Mouse (Mus musculus): ENCODE results near the gene Cacfd1. TPM values are rescaled to one million over a fixed set of nuclear protein-coding genes. Genes with fewer than 3 reads are reported as not detected.

The Cacfd1 gene
- polyA plus RNA-seq, 2 experiments = 8.8 to 11.8 TPM

- Histone ChIP-seq H3K27ac (no peak overlapping the region), H3K36me3 (replicated peaks; ENCODE audit: control insufficient read depth, insufficient read depth, low read depth) (no peaks in the 10 kb centered on the region), H3K4me3 (ENCODE audit: insufficient read depth in 1 of 2, low read depth in 2 of 2, low read length in 2 of 2) (no peak overlapping the region), H3K4me1 (replicated peaks; ENCODE audit: control insufficient read depth in 2 of 2, insufficient read depth in 2 of 2, low read length in 1 of 2) (peaks cover 0 to 7% of the 10 kb centered on the region in 2 experiments; a peak in 1 of 4 replicates), H3K9ac (replicated peaks) (no peak overlapping the region), H3K9me3 (ENCODE audit: control insufficient read depth, low read length) (no peaks in the 10 kb centered on the region), H3K27me3 (ENCODE audit: control insufficient read depth, insufficient read depth, low read length) (no peaks in the 10 kb centered on the region), H3K4me2 (ENCODE audit: low read depth) (no peak overlapping the region)
- ATAC-seq (ENCODE audit: insufficient read depth) (no peak), DNase-seq (ENCODE audit: low read depth in 3 of 3, low spot score in 3 of 3) (no peak)
- WGBS (ENCODE audit: insufficient replicate concordance) = 0% methylated on average over 1 of the region's 1 CpGs
- peak; percentile 58 for TF ChIP-seq CTCF (IDR thresholded peaks at IDR 0.05; ENCODE audit: low read depth)
- TF ChIP-seq EP300 (IDR thresholded peaks at IDR 0.05; ENCODE audit: low read depth) = no peak
These were observed 29.6 kb downstream of the Cacfd1 start for GRCm38 (mm10) chr2:27039286-27039685.

GRCm38 (mm10) chr2:27042131-27042844 lies 32.6 kb downstream of the Cacfd1 start:
- ATAC-seq (ENCODE audit: insufficient read depth) (peak; percentile 70), DNase-seq (ENCODE audit: low read depth in 3 of 3, low spot score in 3 of 3) (peak in 1 of 3 experiments; percentile 25)
- no peaks in the 10 kb centered on the region for H3K36me3 ChIP-seq (replicated peaks; ENCODE audit: control insufficient read depth, insufficient read depth, low read depth)
- no peaks in the 10 kb centered on the region for H3K27me3 ChIP-seq (ENCODE audit: control insufficient read depth, insufficient read depth, low read length)
- H3K9ac ChIP-seq (replicated peaks) = no peak overlapping the region
- H3K27ac ChIP-seq = no peak overlapping the region
- peaks cover 0 to 7% of the 10 kb centered on the region in 2 experiments; a peak in 1 of 4 replicates for H3K4me1 ChIP-seq (replicated peaks; ENCODE audit: control insufficient read depth in 2 of 2, insufficient read depth in 2 of 2, low read length in 1 of 2)
- H3K4me2 ChIP-seq (ENCODE audit: low read depth) = no peak overlapping the region
- H3K9me3 ChIP-seq (ENCODE audit: control insufficient read depth, low read length) = no peaks in the 10 kb centered on the region
- WGBS (ENCODE audit: insufficient replicate concordance) = 48% methylated on average over 8 of the region's 8 CpGs
- no peak overlapping the region for H3K4me3 ChIP-seq (ENCODE audit: insufficient read depth in 1 of 2, low read depth in 2 of 2, low read length in 2 of 2)
- TF ChIP-seq EP300 (IDR thresholded peaks at IDR 0.05; ENCODE audit: low read depth) (no peak), CTCF (IDR thresholded peaks at IDR 0.05; ENCODE audit: low read depth) (no peak)

- 22% methylated on average over 3 of the region's 3 CpGs for WGBS (ENCODE audit: insufficient replicate concordance)
- no peak overlapping the region for H3K9ac ChIP-seq (replicated peaks)
- peaks cover 0 to 9% of the 10 kb centered on the region in 2 experiments; a peak in 2 of 4 replicates for H3K4me1 ChIP-seq (replicated peaks; ENCODE audit: control insufficient read depth in 2 of 2, insufficient read depth in 2 of 2, low read length in 1 of 2)
- H3K27ac ChIP-seq = no peak overlapping the region
- no peak overlapping the region for H3K4me2 ChIP-seq (ENCODE audit: low read depth)
- no peaks in the 10 kb centered on the region for H3K27me3 ChIP-seq (ENCODE audit: control insufficient read depth, insufficient read depth, low read length)
- no peak overlapping the region for H3K4me3 ChIP-seq (ENCODE audit: insufficient read depth in 1 of 2, low read depth in 2 of 2, low read length in 2 of 2)
- ATAC-seq (ENCODE audit: insufficient read depth) = peak; percentile 50; the same call in 1 of the 2 replicates
- TF ChIP-seq EP300 (IDR thresholded peaks at IDR 0.05; ENCODE audit: low read depth) (no peak), CTCF (IDR thresholded peaks at IDR 0.05; ENCODE audit: low read depth) (peak; percentile 85)
- peak in 1 of 3 experiments; percentile 35 for DNase-seq (ENCODE audit: low read depth in 3 of 3, low spot score in 3 of 3)
- H3K9me3 ChIP-seq (ENCODE audit: control insufficient read depth, low read length) = no peaks in the 10 kb centered on the region
- H3K36me3 ChIP-seq (replicated peaks; ENCODE audit: control insufficient read depth, insufficient read depth, low read depth) = no peaks in the 10 kb centered on the region
These were observed 33.7 kb downstream of the Cacfd1 start for GRCm38 (mm10) chr2:27043461-27043860.

GRCm38 (mm10) chr2:27044166-27044565 lies 34.4 kb downstream of the Cacfd1 start:
- DNase-seq (ENCODE audit: low read depth in 3 of 3, low spot score in 3 of 3) = no peak

GRCm38 (mm10) chr2:27044641-27045040 lies 34.9 kb downstream of the Cacfd1 start:
- no peak overlapping the region for H3K4me2 ChIP-seq (ENCODE audit: low read depth)
- WGBS (ENCODE audit: insufficient replicate concordance) = 57% methylated on average over 3 of the region's 3 CpGs
- H3K27me3 ChIP-seq (ENCODE audit: control insufficient read depth, insufficient read depth, low read length) = no peaks in the 10 kb centered on the region
- H3K27ac ChIP-seq = no peak overlapping the region
- H3K4me3 ChIP-seq (ENCODE audit: insufficient read depth in 1 of 2, low read depth in 2 of 2, low read length in 2 of 2) = no peak overlapping the region
- no peaks in the 10 kb centered on the region for H3K9me3 ChIP-seq (ENCODE audit: control insufficient read depth, low read length)
- DNase-seq (ENCODE audit: low read depth in 3 of 3, low spot score in 3 of 3) = no peak
- H3K4me1 ChIP-seq (replicated peaks; ENCODE audit: control insufficient read depth in 2 of 2, insufficient read depth in 2 of 2, low read length in 1 of 2) = peaks cover 0 to 9% of the 10 kb centered on the region in 2 experiments; a peak in 2 of 4 replicates
- no peak for ATAC-seq (ENCODE audit: insufficient read depth)
- no peak overlapping the region for H3K9ac ChIP-seq (replicated peaks)
- no peak for TF ChIP-seq EP300 (IDR thresholded peaks at IDR 0.05; ENCODE audit: low read depth)
- TF ChIP-seq CTCF (IDR thresholded peaks at IDR 0.05; ENCODE audit: low read depth) = no peak
- H3K36me3 ChIP-seq (replicated peaks; ENCODE audit: control insufficient read depth, insufficient read depth, low read depth) = no peaks in the 10 kb centered on the region

More at GRCm38 (mm10) chr2:27044166-27044565, 34.4 kb downstream of the Cacfd1 start:
- Histone ChIP-seq H3K4me3 (ENCODE audit: insufficient read depth in 1 of 2, low read depth in 2 of 2, low read length in 2 of 2) (no peak overlapping the region), H3K9me3 (ENCODE audit: control insufficient read depth, low read length) (no peaks in the 10 kb centered on the region), H3K27ac (no peak overlapping the region), H3K27me3 (ENCODE audit: control insufficient read depth, insufficient read depth, low read length) (no peaks in the 10 kb centered on the region), H3K36me3 (replicated peaks; ENCODE audit: control insufficient read depth, insufficient read depth, low read depth) (no peaks in the 10 kb centered on the region), H3K4me1 (replicated peaks; ENCODE audit: control insufficient read depth in 2 of 2, insufficient read depth in 2 of 2, low read length in 1 of 2) (peaks cover 0 to 9% of the 10 kb centered on the region in 2 experiments; a peak in 2 of 4 replicates), H3K9ac (replicated peaks) (no peak overlapping the region), H3K4me2 (ENCODE audit: low read depth) (no peak overlapping the region)
- 70% methylated on average over 4 of the region's 4 CpGs for WGBS (ENCODE audit: insufficient replicate concordance)
- no peak for TF ChIP-seq CTCF (IDR thresholded peaks at IDR 0.05; ENCODE audit: low read depth)
- TF ChIP-seq EP300 (IDR thresholded peaks at IDR 0.05; ENCODE audit: low read depth) = no peak
- no peak for ATAC-seq (ENCODE audit: insufficient read depth)

Data from liver, embryonic 14.5 days (tissue).